Mouse (Mus musculus): ENCODE measurements at regions not wholly inside any gene's neighbourhood (a gene's known extent, or its start where the extent isn't known, plus 50 kb on each side); places are given as distances from the start of the nearest gene placed in this dataset.
"Not testable (repeated sequence)": the region's sequence is repeated elsewhere in the genome, so short reads cannot be mapped to it uniquely, and the experiment has no call there.

GRCm38 (mm10) chr13:97421831-97422230 is 180.9 kb downstream of the Enc1 start:
- no peak for DNase-seq (ENCODE audit: low read depth)

GRCm38 (mm10) chr13:97420773-97421172 is 179.9 kb downstream of the Enc1 start:
- DNase-seq (ENCODE audit: low read depth), result no peak

GRCm38 (mm10) chr13:97419100-97419499 is 178.2 kb downstream of the Enc1 start:
- DNase-seq (ENCODE audit: low read depth), result no peak

- DNase-seq (ENCODE audit: low read depth), result no peak
Observed at GRCm38 (mm10) chr13:97418681-97419080, 177.8 kb downstream of the Enc1 start.

- no peak for DNase-seq (ENCODE audit: low read depth)
Observed at GRCm38 (mm10) chr13:97418081-97418480, 177.2 kb downstream of the Enc1 start.

GRCm38 (mm10) chr13:97415927-97416709 is 175.2 kb downstream of the Enc1 start:
- DNase-seq (ENCODE audit: low read depth), result no peak

- no peak for DNase-seq (ENCODE audit: low read depth)
Observed at GRCm38 (mm10) chr13:97415381-97415780, 174.5 kb downstream of the Enc1 start.

GRCm38 (mm10) chr13:97412151-97412550 is 171.2 kb downstream of the Enc1 start:
- DNase-seq (ENCODE audit: low read depth), result no peak

GRCm38 (mm10) chr13:97410550-97411201 is 169.8 kb downstream of the Enc1 start:
- peak; percentile 22 for DNase-seq (ENCODE audit: low read depth)

GRCm38 (mm10) chr13:97409891-97410525 is 169.1 kb downstream of the Enc1 start:
- no peak for DNase-seq (ENCODE audit: low read depth)

- DNase-seq (ENCODE audit: low read depth), result peak; percentile 57
Observed at GRCm38 (mm10) chr13:97409291-97409780, 168.4 kb downstream of the Enc1 start.

- peak; percentile 79 for DNase-seq (ENCODE audit: low read depth)
Observed at GRCm38 (mm10) chr13:97408414-97409290, 167.7 kb downstream of the Enc1 start.

- DNase-seq (ENCODE audit: low read depth), result no peak
Observed at GRCm38 (mm10) chr13:97407773-97408172, 166.9 kb downstream of the Enc1 start.

- peak; percentile 89 for DNase-seq (ENCODE audit: low read depth)
Observed at GRCm38 (mm10) chr13:97406678-97407077, 165.8 kb downstream of the Enc1 start.

- no peak for DNase-seq (ENCODE audit: low read depth)
Observed at GRCm38 (mm10) chr13:97402164-97402761, 161.4 kb downstream of the Enc1 start.

GRCm38 (mm10) chr13:97401620-97402019 is 160.7 kb downstream of the Enc1 start:
- DNase-seq (ENCODE audit: low read depth), result no peak

- no peak for DNase-seq (ENCODE audit: low read depth)
Observed at GRCm38 (mm10) chr13:97398041-97398440, 157.1 kb downstream of the Enc1 start.

- no peak for DNase-seq (ENCODE audit: low read depth)
Observed at GRCm38 (mm10) chr13:97396899-97397640, 156.2 kb downstream of the Enc1 start.

- DNase-seq (ENCODE audit: low read depth), result not testable (repeated sequence)
Observed at GRCm38 (mm10) chr13:97396286-97396685, 155.4 kb downstream of the Enc1 start.

- no peak for DNase-seq (ENCODE audit: low read depth)
Observed at GRCm38 (mm10) chr13:97394756-97395454, 154.0 kb downstream of the Enc1 start.

Data from naive thymus-derived CD4-positive, alpha-beta T cell, adult 2 months (primary cell).